Comparison of ENCODE assay signal across 8 mouse cellular contexts in the genomic region with DNA sequence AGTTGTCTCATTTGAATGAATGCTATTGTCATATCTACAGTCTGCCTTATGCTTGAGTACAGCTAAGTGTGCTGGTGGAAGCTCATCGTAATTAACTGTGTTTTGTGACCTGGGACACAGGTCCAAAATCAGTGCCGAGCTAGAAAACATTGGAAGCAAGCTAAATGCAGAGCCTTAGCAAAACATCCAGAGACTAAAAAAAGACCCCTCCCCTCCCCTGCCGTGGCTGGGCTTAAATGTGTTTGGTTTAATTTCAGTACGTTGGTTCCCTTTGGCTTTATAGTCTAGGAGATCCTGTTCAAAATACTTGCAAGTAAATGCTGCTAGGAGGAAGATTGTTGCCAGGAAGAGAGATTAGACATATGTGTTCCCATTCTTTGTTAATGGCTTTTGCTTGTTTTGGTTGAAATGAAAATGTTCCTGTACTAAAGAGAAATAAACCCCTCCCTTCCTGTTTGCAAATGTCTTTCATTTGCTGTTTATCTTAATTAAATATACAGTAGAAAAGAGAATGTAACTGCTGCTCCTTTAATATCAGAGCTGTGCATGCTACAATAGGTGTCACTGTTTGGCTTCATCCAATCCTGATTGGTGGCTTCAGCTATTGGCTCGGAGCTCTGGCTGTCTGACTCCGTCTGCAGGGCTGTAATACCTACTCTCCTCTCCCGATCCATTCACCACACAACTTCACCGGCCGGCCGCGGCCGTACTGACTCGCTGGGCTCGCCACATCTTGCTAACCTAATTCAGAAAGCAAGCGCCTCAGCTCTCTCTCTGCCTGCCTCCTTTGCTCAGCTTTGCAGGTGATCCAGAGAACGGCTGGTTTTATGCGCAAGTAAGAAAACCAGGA. TPM values are rescaled to one million over a fixed set of nuclear protein-coding genes. Genes with fewer than 3 reads are reported as not detected.
DNase-seq lines count a peak whose midpoint lies in the region; ATAC-seq lines count a peak whose summit lies in the region.

No protein-coding gene starts in this region.

- peak; percentile 86 for ATAC-seq in frontal cortex, adult (ENCODE audit: low TSS enrichment)
- peak; percentile 87 to 95 for ATAC-seq in hematopoietic stem cell, adult 5-6 weeks (replicated peaks in 1 of 2; ENCODE audit: insufficient read depth in 1 of 2, low FRiP score in 2 of 2, low TSS enrichment in 1 of 2, low read depth in 1 of 2, poor library complexity in 2 of 2, severe bottlenecking in 2 of 2)

- peak; percentile 63 for DNase-seq in ZHBTc4 (ENCODE audit: low read depth, low spot score)
- peak; percentile 95 for DNase-seq in cerebellum, adult 9-10 months
- DNase-seq in layer of hippocampus, adult 9-11 months, result peak; percentile 86
- DNase-seq in lung, adult 18-20 months, result peak; percentile 74 to 82
- DNase-seq in retina, embryonic 14.5 days (ENCODE audit: low spot score), result peak; percentile 70
- no peak for DNase-seq in thymus, postnatal 14 days

RNA-seq across cellular contexts. Expression of a gene that starts 21.7 kb away (rescaled TPM):
- 6.2 and 7.6 TPM in 2 replicates for total RNA-seq in hematopoietic stem cell, adult 5-6 weeks (2017)
